Mouse (Mus musculus) spleen, postnatal 10 days (tissue): ENCODE results near the gene Atg2b.

Experiments
- DNase-seq, 2 experiments: peaks; one replicate each; pipeline ENCODE4 v3.0.0; 2021 to 2022; ENCODE audit warnings: low spot score in 2 of 2

Gene Atg2b

GRCm38 (mm10) chr12:105597135-105597534 lies 87.9 kb downstream of the Atg2b start:
- DNase-seq = no peak

- no peak for DNase-seq
These were observed 91.5 kb downstream of the Atg2b start for GRCm38 (mm10) chr12:105593471-105593870.

- no peak for DNase-seq
These were observed 92.7 kb downstream of the Atg2b start for GRCm38 (mm10) chr12:105592361-105592761.

GRCm38 (mm10) chr12:105590786-105591185 lies 94.2 kb downstream of the Atg2b start:
- no peak for DNase-seq

- no peak for DNase-seq
These were observed 97.5 kb downstream of the Atg2b start for GRCm38 (mm10) chr12:105587526-105587925.

- peak; percentile 26 to 67 for DNase-seq
These were observed 100.2 kb downstream of the Atg2b start for GRCm38 (mm10) chr12:105584851-105585250.

- DNase-seq = no peak
These were observed 101.5 kb downstream of the Atg2b start for GRCm38 (mm10) chr12:105583484-105583883.

- DNase-seq = no peak
These were observed 102.5 kb downstream of the Atg2b start for GRCm38 (mm10) chr12:105582486-105582885.

- no peak for DNase-seq
These were observed 104.5 kb downstream of the Atg2b start for GRCm38 (mm10) chr12:105580490-105580889.

- no peak for DNase-seq
These were observed 110.7 kb downstream of the Atg2b start for GRCm38 (mm10) chr12:105574356-105574755.

GRCm38 (mm10) chr12:105572622-105573021 lies 112.4 kb downstream of the Atg2b start:
- DNase-seq = no peak

- DNase-seq = no peak
These were observed 113.1 kb downstream of the Atg2b start for GRCm38 (mm10) chr12:105571867-105572266.
